Mouse (Mus musculus) activated CD4-positive, CD25-positive, alpha-beta regulatory T cell, adult 4 months (primary cell): ENCODE results near the gene Fam204a. TPM values are rescaled to one million over a fixed set of nuclear protein-coding genes. Genes with fewer than 3 reads are reported as not detected.

Experiments
- ATAC-seq: one replicate; pipeline ENCODE4 v1.8.0; 2017
- polyA plus RNA-seq, 2 experiments: library from polyadenylated mRNA; unstranded; fragments of 100-300 nt; shearing (Covaris generic); gene quantifications; one replicate each; pipeline ENCODE4 v1.2.1; 2017

The Fam204a gene
- polyA plus RNA-seq: 10 to 100 TPM; 64.6 to 69.0 TPM

DNA sequence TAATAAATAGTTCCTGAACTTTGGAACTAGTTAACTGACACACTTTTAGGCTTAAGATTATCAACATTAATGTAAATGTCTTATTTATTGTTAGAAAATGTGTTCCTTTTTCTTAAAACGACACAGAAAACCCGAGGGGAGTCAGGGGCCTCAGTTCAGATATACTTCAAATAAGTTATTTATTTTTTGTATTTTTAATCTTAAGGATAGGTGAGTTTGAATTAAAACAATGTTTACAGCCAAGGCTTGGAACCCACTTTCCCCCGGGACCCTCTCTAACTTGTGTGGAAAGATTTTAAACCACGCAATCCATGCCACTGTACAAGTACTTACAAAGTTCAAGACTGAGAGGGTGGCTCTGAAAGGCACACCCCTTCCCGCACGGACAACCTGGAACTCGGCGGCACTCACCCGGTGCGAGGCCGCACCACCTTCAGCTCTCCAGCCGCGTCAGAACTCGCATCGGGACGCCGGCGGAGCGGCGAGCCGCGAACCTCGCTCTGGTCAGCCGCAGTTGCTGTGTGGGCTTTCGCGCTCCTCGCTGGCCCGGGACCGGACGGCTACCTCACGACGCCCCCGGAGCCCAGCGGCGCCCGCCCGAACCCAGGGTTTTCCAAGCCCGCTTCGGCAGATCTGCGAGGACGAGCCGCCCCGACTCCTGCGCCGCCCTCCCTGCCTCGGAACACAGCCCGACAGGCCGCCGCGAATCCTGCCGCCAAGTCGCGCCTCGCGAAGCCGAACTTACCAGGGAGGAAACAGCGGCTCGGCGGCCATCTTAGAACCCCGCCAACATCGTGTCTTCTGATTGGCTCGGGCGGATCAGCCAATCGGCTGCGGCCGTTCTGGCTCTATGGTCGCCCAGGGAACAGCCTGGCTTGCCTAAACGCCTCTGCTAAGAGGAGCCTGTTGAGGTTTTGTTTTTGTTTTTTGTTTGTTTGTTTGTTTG lies at the start of gene Fam204a:
Gene Fam204a (minus strand): TSS at position 803 of the 946 bp plus-strand sequence.
- peak; percentile 97 for ATAC-seq

DNA sequence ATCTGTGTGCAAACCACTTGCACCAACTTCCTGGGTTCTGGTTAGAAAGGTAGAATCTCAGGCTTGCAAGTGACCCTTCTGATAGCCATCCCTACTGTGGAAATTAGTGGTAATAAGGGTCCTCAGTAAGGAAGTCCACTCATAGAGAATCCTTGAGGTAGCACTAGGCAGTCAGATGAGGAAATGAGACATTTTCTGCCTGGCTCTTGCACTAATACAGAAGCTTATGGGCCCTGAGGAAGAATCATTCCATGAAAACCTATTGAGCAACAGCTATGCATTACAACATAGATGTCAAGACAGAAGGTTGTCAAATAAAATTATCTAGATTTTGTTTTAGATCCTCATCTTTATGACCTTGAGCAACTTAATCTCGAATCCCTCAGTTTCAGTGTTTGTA lies 39.3 kb upstream of the Fam204a start:
- ATAC-seq: no peak

DNA sequence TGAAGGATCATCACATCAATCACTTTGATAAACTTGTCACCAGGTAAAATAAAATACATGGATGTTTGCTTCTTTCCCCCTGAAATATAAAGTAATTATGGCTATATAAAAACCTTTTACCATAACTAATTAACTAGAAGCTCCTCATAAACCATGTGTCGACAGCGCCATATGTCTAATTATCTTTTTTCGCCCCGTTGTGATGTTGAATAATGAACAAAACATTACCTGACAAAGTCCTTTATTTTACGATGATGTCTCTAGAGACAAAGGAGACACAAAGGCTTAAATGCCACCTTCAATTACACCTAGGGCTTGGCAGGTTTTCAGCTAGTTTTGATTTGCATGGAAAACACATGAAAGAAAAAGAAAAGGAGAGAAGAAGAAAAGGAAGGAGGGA lies 34.2 kb upstream of the Fam204a start:
- no peak for ATAC-seq

DNA sequence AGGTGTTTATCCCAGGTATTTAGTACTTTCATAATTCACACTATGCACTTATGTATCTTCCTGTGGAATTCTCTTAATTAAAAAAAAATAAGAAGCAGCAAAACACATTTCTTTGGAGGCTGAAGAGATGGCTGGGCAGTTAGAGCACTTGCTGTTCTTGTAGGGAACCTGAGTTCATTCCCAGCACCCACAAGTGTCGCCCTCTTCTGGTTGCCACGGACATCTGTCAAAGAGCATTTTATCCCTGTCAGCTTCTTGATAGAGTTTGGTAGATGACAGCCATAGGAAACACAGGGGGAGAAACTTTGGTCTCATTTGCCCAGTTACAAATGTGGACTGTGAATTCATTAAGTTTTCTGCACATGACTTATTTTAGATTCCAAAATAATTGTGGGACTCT lies 25.5 kb upstream of the Fam204a start:
- ATAC-seq: no peak

DNA sequence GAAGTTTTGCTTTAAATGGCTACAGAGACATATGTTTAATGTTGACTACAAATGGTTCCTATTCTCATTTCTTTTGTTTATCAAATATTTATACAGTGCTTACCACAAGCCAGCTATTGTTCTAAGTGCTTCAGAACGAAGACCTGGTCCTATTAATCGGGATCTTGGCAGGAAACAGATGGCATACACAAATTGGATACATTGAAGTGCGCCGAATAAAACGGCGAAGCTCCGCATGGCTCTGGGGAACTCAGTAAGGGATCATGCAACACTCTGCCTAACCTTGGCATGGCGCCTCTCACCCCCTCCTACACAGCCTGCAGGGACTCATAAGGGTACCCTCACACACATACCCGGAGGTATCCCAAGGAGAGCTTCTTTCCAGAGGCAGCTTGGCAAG lies 24.7 kb upstream of the Fam204a start:
- ATAC-seq: no peak

DNA sequence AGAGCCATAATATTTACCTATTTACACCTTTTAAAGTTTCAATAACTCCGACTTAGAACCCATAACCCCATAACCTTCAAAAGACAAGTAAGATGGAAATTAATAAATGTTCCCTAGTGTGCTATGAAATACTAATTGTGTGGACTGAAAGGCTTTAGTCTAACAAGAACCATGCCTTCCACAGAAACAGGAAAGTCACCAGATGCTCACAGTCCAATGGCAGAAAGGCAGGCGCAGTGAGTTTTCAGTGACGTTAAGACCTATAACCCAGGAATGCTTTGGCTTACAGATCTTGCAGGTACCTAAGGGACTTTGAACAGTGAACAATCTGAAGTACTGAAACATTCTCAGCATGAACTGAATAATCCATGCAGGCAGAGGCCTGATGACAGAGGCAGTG lies 18.7 kb upstream of the Fam204a start:
- ATAC-seq: no peak

DNA sequence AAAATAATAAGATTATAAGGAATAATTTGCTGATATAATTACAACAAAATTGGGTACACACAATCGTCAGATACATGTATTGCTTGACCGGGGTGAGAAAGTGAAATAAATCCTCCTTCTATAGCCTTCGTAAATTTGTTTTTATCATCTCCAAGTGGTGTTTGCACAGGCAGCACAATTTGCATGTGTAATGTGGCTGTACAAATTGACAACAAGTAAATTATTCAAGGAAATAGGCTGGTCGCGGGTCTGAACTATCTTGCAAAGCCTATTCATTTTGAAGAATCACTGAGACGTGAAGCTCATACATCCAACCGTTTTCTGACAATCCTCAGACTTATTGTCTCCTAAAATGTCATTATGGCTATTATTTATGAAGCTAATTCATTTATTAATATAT lies 16.1 kb upstream of the Fam204a start:
- ATAC-seq: no peak

DNA sequence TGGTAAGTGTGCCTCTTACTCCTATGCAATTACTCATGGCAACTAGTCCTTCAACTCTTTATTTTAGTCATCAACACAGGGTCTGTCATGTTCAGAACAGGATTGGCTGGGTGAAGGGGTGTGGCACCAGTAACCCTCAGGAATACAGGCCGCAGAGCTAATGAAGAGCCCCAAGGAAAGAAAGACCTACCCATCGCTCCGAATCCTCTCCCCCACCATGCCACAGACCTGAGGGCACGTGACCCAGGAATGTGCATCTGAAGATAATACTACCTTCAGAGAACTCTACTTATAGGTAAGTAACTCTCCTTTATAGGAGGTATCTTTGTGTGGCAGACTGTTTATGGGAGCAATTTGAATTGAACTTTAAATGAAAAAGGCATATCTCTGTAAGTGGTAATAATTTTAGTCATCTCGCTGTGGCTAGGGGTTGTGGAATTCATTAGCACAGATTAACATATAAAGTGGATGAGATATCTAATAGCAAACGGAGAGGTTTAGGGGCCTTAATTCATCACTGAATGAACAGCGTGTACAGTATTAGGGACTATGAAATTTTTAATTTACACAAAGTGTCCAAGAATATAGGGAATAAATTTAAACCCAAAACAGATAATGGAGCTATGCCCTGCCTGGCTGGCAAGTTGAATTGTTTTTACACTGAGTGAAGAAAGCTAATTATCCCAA lies 15.6 kb upstream of the Fam204a start:
- ATAC-seq: no peak

DNA sequence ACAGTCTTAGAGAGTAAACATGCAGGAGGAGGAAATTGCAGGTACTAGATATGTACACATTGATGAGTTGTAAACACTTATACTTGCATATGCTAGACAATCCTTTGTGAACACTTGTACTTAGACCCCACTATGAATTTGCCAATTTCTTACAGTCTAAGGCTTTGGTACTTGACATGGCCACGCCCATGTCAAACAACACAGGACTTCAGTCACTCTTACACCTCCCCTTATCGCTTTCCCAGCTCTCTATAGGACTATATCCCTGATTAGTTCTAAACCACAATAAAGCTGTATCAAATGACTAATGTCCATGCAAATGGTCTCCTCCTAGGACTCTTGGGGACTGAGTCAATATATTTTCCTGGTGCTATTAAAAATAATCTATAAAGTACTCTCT lies 5.0 kb upstream of the Fam204a start:
- ATAC-seq: no peak

DNA sequence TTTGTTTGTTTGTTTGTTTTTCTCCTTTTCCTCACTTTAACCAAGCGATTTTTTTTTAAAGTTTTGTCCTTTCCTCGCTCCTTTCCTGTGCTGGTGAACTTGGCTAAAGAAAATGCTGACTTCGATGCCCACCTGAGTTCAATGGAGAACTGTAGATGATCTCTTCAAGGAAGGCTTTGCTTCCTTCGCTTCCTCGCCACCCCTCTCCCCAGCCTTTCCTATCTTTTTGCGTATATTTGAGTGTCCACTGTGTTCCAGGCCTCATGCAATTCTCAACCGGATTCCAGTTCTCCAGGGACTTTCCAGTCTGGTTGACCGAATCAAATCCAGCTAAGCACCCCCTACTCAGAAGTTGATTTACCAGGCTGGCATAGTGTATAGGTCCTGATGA lies 339 bp upstream of the Fam204a start:
- no peak for ATAC-seq

DNA sequence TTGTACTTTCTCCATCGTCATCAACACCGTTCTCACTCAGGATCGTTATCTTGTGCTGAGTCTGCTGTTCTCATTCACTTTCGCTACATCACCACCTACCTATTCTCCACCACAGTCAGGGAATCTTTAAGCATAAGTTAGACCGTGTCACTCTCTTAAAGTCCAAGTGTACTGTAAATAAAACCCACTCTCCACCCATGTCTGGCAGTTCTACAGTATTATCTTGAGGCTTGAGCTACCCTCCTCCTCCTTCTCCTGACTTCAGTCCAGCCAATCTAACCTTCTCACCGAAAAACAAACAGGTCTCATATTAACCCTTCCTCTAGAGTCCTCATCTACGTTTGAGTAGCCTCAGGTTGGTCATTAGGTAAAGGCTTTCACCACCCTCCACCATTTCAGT lies 7.1 kb downstream of the Fam204a start:
- ATAC-seq: no peak

DNA sequence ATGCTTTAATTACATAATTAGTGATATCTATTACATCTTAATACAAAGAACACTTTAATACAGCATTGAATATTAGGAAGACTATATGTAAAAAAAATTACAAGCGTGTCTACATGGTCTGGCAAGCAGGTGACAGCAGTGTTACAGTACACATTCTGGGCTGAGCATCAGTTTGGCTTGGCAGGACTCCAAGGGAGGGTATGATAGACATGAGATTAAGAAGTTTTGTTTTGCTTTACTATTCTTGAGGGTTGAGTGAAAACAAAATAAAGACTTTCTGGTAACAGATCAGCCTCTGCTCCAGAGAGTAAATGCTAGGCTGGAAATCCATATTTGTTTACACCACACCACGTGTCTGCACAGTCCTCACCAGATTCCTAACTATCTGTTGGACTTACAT lies 8.5 kb downstream of the Fam204a start:
- no peak for ATAC-seq

DNA sequence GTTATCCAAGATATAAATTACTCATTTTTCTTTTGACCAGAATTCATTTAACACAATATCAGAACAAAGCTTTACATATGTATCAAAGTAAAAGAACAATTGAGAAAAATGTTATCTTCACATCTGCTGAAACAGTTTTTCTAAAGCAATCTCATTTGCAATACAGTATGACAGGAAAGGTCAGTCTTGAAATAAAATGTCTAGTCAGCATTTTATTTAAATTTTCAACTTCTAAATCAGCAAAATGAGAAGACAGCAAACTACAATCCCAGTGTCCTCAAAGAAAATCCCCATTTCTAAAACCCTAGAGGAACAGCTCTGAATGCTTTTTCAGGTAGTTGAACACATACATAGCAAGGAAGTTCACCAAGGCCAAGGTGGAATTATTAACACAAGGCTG lies 18.3 kb downstream of the Fam204a start:
- ATAC-seq: no peak

DNA sequence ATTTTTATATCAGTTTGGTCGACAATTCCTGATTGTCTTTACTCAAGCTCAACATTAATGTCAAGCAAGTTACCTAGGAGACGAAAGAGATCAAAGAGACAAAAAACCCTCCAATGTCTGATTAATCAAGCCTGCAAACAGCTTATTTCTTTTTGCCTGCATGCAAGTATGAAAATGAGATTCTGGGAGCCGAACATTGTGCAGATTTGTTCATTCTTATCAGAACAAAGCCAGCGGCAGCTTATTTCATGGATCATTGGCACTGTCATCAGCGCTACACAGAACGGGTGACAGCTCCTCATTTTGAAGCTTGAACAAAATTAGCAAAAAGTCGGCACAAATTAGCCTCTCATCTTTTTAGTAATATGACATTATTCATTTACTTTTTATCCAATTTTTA lies 22.3 kb downstream of the Fam204a start:
- ATAC-seq: no peak

DNA sequence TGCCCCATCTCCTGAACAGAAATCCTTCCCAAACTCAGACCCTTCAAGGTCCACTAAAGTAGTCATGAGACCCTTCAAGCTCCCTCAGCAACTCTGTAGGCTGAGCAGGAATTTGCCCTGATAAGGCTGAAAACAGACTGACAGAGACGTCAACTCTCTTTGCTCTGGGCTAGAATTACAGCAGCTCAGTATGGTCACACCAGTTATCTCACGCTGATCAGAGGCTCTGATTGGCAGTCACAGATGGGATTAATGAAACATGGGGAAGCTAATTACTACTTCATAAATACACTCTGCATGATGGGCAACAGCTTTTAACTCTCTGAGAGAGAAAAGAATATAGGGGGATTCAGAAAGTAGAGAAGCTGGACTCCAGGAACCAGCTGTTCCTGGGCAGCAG lies 26.2 kb downstream of the Fam204a start:
- ATAC-seq: no peak

DNA sequence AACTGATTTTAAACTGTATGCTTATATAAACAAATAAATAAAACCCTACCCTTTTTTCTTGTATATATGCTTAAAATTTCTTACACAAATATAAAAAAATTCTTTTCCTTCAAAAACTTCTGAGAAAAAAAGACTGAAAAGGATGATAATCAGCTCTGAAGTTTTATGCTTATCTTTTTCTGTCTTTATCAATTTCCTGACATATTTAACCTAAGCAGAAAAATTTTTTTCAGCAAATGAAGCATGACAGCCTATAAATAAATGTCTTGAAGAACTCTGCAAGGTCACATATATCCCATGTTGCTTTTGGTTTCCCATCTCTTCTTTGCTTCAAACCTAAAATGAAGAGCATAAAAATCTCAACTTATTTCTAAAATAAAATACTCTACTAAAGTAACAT lies 27.3 kb downstream of the Fam204a start:
- no peak for ATAC-seq

DNA sequence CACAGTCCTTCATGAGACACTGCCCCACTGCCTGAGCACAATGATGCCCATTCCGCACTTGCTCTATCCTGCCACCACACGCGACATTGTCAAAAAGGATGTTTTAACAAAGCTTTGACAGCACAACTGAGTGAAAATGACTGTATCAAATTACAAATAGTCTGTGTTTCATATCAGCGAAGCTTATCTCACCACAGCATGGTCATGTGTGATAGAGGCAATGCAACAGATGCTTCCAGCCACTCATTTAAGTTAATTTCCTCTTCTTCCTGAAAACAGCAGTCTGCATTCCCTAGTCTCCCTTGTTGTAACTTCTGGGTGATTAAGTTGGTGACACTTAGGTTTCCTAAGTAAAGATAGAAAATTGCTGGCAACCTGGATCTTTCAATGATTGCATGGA lies 33.7 kb downstream of the Fam204a start:
- no peak for ATAC-seq

DNA sequence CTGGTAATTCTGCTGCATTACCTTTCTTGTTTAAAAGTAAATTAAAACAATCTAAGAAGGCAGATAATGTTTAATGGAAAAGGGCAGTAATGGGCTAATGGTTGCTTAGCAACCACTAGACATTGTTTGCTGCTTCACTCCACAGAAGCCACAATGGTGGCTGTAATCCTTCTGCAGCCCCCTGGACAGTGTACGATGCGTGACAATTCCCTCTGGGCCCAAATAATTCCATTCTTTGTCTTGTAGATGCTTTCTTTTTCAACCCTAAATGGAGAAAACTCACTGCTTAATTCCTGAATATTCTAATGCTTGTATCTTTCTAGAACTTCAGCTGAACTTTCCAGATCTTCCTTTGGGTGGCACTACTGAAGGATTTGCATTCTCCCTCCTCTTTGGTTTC lies 37.3 kb downstream of the Fam204a start:
- no peak for ATAC-seq

DNA sequence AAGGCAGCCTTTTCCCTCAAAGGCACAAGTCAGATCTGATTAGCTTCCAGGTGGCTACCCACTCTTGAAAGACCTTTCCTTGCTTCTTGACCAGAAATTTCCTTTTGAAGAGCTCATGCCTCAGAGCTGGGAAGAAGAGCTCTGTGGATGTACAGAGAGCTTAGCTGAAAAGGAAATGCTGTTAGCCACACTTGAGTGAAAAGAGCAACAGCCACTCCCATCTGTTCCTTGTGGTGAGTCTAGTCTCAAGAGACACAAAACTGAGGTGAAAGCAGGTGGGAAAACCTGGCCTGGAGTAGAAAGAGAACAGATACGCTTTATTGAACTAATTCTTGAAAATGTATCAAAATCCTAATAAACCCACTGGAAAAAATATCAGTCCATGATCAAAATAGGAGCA lies 43.6 kb downstream of the Fam204a start:
- ATAC-seq: no peak

DNA sequence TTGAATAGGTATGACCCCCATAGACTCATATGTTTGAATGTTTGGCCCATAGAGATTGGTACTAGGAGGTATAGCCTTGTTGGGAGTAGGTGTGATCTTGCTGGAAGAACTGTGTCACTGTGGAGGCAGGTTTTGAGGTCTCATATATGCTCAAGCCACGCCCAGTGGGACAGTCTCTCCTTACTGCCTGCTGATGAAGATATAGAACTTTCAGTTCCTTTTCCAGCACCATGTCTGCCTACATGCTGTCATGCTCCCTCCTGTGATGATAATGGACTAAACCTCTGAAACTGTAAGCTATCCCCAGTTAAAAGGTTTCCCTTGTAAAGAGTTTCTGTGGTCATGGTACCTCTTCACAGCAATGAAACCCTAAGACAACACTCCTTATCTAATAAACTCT lies 44.3 kb downstream of the Fam204a start:
- no peak for ATAC-seq

DNA sequence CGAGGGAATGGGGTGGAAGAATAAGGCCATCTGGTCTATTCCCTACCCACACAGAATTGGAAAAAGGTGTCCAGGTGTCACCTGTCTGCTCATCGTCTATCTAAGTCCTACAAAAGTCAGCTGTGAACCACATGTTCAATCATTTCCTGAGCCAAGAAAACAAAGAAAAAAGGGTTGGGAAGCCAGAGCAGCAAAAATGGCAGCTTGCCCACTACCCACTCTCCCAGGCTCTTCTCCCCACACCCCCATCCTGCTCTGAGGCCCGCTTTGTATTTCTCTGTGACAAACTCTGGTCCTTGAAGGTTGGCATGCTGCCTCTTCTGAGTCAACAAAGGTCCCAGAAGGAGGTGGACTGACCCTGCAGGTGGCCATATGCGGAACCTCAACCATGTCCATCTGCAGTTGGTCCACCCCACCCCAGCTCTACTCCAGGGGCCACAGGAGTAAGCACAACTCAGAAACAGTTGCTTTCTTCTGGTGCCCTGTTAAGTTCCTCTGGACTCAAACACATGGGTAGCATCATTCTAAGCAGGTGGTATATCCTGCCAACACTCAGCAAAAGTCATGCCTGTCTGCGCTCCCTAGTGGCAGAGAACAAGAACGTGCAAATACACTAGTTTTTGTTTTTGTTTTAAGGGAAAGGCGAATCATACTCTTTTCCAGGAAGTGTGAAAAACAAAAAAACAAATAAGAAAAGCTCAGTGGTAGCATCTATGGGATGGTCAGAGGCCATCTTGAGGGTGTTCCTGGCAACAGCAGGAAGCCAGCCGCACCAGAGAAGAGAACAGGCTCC lies 47.5 kb downstream of the Fam204a start:
- ATAC-seq: no peak

DNA sequence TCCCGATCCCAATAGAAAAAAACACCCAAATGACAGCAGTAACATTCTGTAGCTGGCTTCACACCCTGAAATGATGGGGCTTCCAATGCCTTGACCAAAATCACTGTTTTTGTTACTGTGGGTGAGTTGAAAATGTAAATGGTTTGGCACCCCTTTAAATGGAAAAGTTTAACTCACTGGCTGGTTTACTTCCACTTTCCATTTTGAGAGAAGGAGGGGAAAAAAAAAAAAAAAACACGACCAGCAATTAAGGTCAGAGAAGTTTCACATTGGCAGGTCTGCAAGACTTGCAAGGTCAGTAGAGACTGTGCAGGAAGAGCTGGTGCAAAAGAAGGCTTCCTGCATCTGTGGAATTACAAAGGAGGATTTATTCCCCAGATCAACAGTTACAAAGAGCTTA lies 61.1 kb downstream of the Fam204a start:
- no peak for ATAC-seq

DNA sequence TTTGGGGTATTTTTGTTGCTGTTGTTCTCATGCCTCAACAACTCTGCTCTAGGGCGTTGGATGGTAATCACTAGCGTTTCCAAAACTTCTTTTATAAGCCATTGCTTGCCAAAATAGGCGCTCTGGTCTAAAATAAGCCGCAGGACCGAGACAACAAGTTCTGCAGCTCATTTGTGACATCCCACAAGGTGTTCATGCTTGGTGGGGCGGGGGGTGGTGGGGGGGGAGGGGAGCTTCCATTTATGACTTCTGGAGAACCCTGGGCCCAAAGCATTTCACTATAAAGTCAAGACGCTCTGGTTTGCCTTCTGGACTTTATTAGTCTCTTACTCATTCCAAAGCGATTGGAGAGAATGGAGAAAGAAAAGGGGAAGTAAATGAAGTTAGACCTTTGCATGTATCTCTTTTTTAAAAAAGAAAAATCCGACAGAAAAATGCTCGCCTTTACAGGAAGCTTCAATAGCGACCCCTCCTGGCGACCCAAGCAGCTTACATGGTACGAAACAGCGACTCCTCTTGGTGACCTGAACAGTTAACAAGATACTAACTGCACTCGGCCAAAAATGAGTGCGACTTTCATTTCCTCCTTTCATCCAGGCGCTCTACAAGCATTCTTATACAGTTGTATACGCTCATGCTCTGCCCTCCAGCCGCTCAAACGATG lies 65.8 kb downstream of the Fam204a start:
- ATAC-seq: peak; percentile 77
